Mouse (Mus musculus) left cerebral cortex, adult 11 months (tissue): Measurements from ENCODE around the gene 1500015O10Rik.

ENCODE experiments used
- DNase-seq: peaks from one replicate; pipeline ENCODE4 v3.0.0; 2022; ENCODE audit warnings: low spot score

1500015O10Rik gene

GRCm38 (mm10) chr1:43774126-43774525 lies 43.7 kb downstream of the 1500015O10Rik start:
- no peak for DNase-seq

GRCm38 (mm10) chr1:43776106-43776505 lies 45.7 kb downstream of the 1500015O10Rik start:
- no peak for DNase-seq

- no peak for DNase-seq
Measured at GRCm38 (mm10) chr1:43781195-43781594, 50.8 kb downstream of the 1500015O10Rik start.

GRCm38 (mm10) chr1:43781672-43782071 lies 51.3 kb downstream of the 1500015O10Rik start:
- DNase-seq = no peak

GRCm38 (mm10) chr1:43782680-43783079 lies 52.3 kb downstream of the 1500015O10Rik start:
- DNase-seq = no peak

GRCm38 (mm10) chr1:43783186-43783585 lies 52.8 kb downstream of the 1500015O10Rik start:
- no peak for DNase-seq

- no peak for DNase-seq
Measured at GRCm38 (mm10) chr1:43785316-43785715, 54.9 kb downstream of the 1500015O10Rik start.

GRCm38 (mm10) chr1:43786711-43787110 lies 56.3 kb downstream of the 1500015O10Rik start:
- no peak for DNase-seq

- DNase-seq = no peak
Measured at GRCm38 (mm10) chr1:43789765-43790164, 59.4 kb downstream of the 1500015O10Rik start.
